In the genomic region with DNA sequence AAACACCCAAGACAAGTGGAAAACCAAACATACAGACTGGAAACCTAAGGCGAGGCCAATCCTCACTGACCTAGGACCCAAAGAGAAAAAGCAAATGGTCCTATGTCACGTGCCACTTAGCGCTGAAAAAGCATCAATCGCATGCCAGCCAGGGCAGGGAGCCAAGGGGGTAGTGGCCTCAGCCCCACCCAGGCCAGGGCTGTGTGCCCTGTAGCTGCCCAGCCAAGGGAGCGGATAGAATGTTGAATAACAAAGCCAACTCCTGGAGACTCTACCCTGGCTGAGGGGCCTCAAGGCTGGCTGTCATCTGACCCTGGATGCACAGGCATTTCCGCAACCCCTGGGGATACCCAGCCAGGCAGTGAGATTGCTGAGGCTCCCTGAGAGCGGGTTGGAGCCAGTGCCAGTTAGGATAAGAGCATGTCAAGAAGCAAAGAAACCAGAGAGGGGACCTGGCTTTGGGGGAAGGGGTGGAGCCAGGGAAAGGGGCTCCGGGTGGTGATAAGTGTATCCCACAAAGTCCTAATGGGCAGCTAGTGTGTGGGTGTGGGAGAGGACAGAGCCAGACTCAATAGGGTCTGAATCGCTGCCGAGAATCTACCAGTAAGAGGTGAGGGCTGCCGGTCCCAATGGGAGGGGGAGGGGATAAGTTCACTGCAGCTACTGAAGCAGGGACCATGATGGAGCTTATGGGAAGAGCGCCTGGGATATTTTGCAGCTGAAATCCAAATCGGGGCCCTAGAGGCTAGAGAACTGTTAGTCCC, we compare ENCODE assay signal across 8 mouse cellular contexts. TPM values are rescaled to one million over a fixed set of nuclear protein-coding genes. Genes with fewer than 3 reads are reported as not detected.
A peak's percentile ranks its signal among the peaks of the same experiment; 100 is the strongest.
DNase-seq lines count a peak whose midpoint lies in the region; ATAC-seq and TF ChIP-seq lines count a peak whose summit lies in the region.

No protein-coding gene starts in this region.

- peaks cover 18% of the 10 kb centered on the region; the same call in 1 of the 2 replicates for H3K4me1 ChIP-seq in hindbrain, postnatal 0 days (ENCODE audit: insufficient read depth, low read length)
- H3K4me1 ChIP-seq in limb, embryonic 12.5 days (replicated peaks) = peaks cover 30% of the 10 kb centered on the region
- H3K4me1 ChIP-seq in midbrain, embryonic 13.5 days (replicated peaks) = peaks cover 30% of the 10 kb centered on the region

- peak; percentile 55 for DNase-seq in ovary, adult 18-20 months (ENCODE audit: low spot score)
- no peak for DNase-seq in ovary, postnatal 10 days (ENCODE audit: low spot score)
- DNase-seq in cerebellum, postnatal 14 days = peak; percentile 62 to 74
- peak; percentile 71 for DNase-seq in gastrocnemius, postnatal 10 days
- DNase-seq in hindbrain, postnatal 0 days (ENCODE audit: low spot score) = peak; percentile 53
- peak; percentile 78 for DNase-seq in urinary bladder, postnatal 14 days (ENCODE audit: low spot score)

- no peaks in the 10 kb centered on the region for H3K9me3 ChIP-seq in hindbrain, postnatal 0 days (ENCODE audit: low read length)
- no peaks in the 10 kb centered on the region for H3K9me3 ChIP-seq in limb, embryonic 12.5 days
- no peaks in the 10 kb centered on the region for H3K9me3 ChIP-seq in midbrain, embryonic 13.5 days

- WGBS in hindbrain, postnatal 0 days = 13% methylated on average over 13 of the region's 13 CpGs
- WGBS in limb, embryonic 12.5 days = 30% methylated on average over 13 of the region's 13 CpGs
- 26% methylated on average over 13 of the region's 13 CpGs for WGBS in midbrain, embryonic 13.5 days

- H3K36me3 ChIP-seq in hindbrain, postnatal 0 days (ENCODE audit: insufficient read depth, low read length) = no peaks in the 10 kb centered on the region
- H3K36me3 ChIP-seq in limb, embryonic 12.5 days = peaks cover 16% of the 10 kb centered on the region; the same call in 1 of the 2 replicates
- H3K36me3 ChIP-seq in midbrain, embryonic 13.5 days = peaks cover 5% of the 10 kb centered on the region; the same call in 1 of the 2 replicates

- TF ChIP-seq CTCF in hindbrain, postnatal 0 days (IDR thresholded peaks at IDR 0.05; ENCODE audit: low read depth) = no peak

- H3K9ac ChIP-seq in hindbrain, postnatal 0 days (replicated peaks; ENCODE audit: low read length) = peak overlapping the region; percentile 84
- peak overlapping the region; percentile 89 for H3K9ac ChIP-seq in limb, embryonic 12.5 days (replicated peaks)
- H3K9ac ChIP-seq in midbrain, embryonic 13.5 days (replicated peaks) = peak overlapping the region; percentile 84

- no peaks in the 10 kb centered on the region for H3K27me3 ChIP-seq in hindbrain, postnatal 0 days (ENCODE audit: insufficient read depth, low read length)
- peaks cover 7% of the 10 kb centered on the region for H3K27me3 ChIP-seq in limb, embryonic 12.5 days
- H3K27me3 ChIP-seq in midbrain, embryonic 13.5 days = peaks cover 13% of the 10 kb centered on the region

- peak overlapping the region; percentile 5; the same call in 1 of the 2 replicates for H3K27ac ChIP-seq in hindbrain, postnatal 0 days
- H3K27ac ChIP-seq in limb, embryonic 12.5 days = peak overlapping the region; percentile 66; the same call in 1 of the 2 replicates
- 0 out of 2 replicates have a peak overlapping the region, but pooled peaks have one; percentile 35 for H3K27ac ChIP-seq in midbrain, embryonic 13.5 days

- peak overlapping the region; percentile 72 for H3K4me3 ChIP-seq in hindbrain, postnatal 0 days (ENCODE audit: low read length)
- H3K4me3 ChIP-seq in limb, embryonic 12.5 days (replicated peaks) = peak overlapping the region; percentile 89
- peak overlapping the region; percentile 74 for H3K4me3 ChIP-seq in midbrain, embryonic 13.5 days (replicated peaks)

- peak overlapping the region; percentile 83 for H3K4me2 ChIP-seq in hindbrain, postnatal 0 days (ENCODE audit: low read depth, low read length)
- peak overlapping the region; percentile 98 for H3K4me2 ChIP-seq in limb, embryonic 12.5 days
- H3K4me2 ChIP-seq in midbrain, embryonic 13.5 days (replicated peaks) = peak overlapping the region; percentile 94

- no peak for ATAC-seq in hindbrain, postnatal 0 days
- no peak for ATAC-seq in limb, embryonic 12.5 days (ENCODE audit: insufficient number of reproducible peaks, insufficient read depth, low FRiP score, low TSS enrichment, low read depth)
- 0 out of 2 replicates have a peak, but pooled peaks have one; percentile 10 for ATAC-seq in midbrain, embryonic 13.5 days

RNA-seq across cellular contexts. Expression of a gene that starts 1.3 kb away (rescaled TPM):
- total RNA-seq in gastrocnemius, postnatal 10 days (2021) = 10 to 100 TPM; 10.6 to 15.8 TPM
- total RNA-seq in hindbrain, postnatal 0 days (2014; rRNA removed) = 7.5 and 10.7 TPM in 2 replicates
- 7.2 and 9.8 TPM in 2 replicates for polyA plus RNA-seq in hindbrain, postnatal 0 days (2015; fragmentation: Nextera tagmentation; extraction: Ambion mirVana)
- 7.5 and 11.9 TPM in 2 replicates for polyA plus RNA-seq in limb, embryonic 12.5 days (2016; fragmentation: Nextera tagmentation; extraction: Ambion mirVana)
- polyA plus RNA-seq in midbrain, embryonic 13.5 days (2015; fragmentation: Nextera tagmentation; extraction: Ambion mirVana) = 9.8 and 11.2 TPM in 2 replicates

RNA-seq across cellular contexts. Expression of a gene that starts 28.1 kb away (rescaled TPM):
- 100 to 1,000 TPM; 179 to 199 TPM for total RNA-seq in gastrocnemius, postnatal 10 days (2021)
- 209 and 247 TPM in 2 replicates for total RNA-seq in hindbrain, postnatal 0 days (2014; rRNA removed)
- 380 and 384 TPM in 2 replicates for polyA plus RNA-seq in hindbrain, postnatal 0 days (2015; fragmentation: Nextera tagmentation; extraction: Ambion mirVana)
- 264 and 267 TPM in 2 replicates for polyA plus RNA-seq in limb, embryonic 12.5 days (2016; fragmentation: Nextera tagmentation; extraction: Ambion mirVana)
- 298 and 301 TPM in 2 replicates for polyA plus RNA-seq in midbrain, embryonic 13.5 days (2015; fragmentation: Nextera tagmentation; extraction: Ambion mirVana)

RNA-seq across cellular contexts. Expression of a gene that starts 28.7 kb away (rescaled TPM):
- 10 to 100 TPM; 28.0 to 64.3 TPM for total RNA-seq in gastrocnemius, postnatal 10 days (2021)
- 8.1 and 8.7 TPM in 2 replicates for total RNA-seq in hindbrain, postnatal 0 days (2014; rRNA removed)
- 5.2 and 5.7 TPM in 2 replicates for polyA plus RNA-seq in hindbrain, postnatal 0 days (2015; fragmentation: Nextera tagmentation; extraction: Ambion mirVana)
- 3.7 and 4.0 TPM in 2 replicates for polyA plus RNA-seq in limb, embryonic 12.5 days (2016; fragmentation: Nextera tagmentation; extraction: Ambion mirVana)
- polyA plus RNA-seq in midbrain, embryonic 13.5 days (2015; fragmentation: Nextera tagmentation; extraction: Ambion mirVana) = 0.20 TPM in 1 of 2 replicates, not detected in the other

RNA-seq across cellular contexts. Expression of a gene that starts 29.6 kb away (rescaled TPM):
- 10 to 100 TPM; 20.4 to 22.6 TPM for total RNA-seq in gastrocnemius, postnatal 10 days (2021)
- total RNA-seq in hindbrain, postnatal 0 days (2014; rRNA removed) = 70.0 and 79.9 TPM in 2 replicates
- polyA plus RNA-seq in hindbrain, postnatal 0 days (2015; fragmentation: Nextera tagmentation; extraction: Ambion mirVana) = 41.4 and 42.0 TPM in 2 replicates
- 39.3 and 40.8 TPM in 2 replicates for polyA plus RNA-seq in limb, embryonic 12.5 days (2016; fragmentation: Nextera tagmentation; extraction: Ambion mirVana)
- polyA plus RNA-seq in midbrain, embryonic 13.5 days (2015; fragmentation: Nextera tagmentation; extraction: Ambion mirVana) = 27.1 and 28.0 TPM in 2 replicates

Comparison
In these comparisons a context has a peak if more than half of its experiments do, and no peak if none do; other contexts are left out.
1. H3K27ac ChIP-seq: peak in every context shown above with its lines; median percentile 66 in limb, embryonic 12.5 days; 35 in midbrain, embryonic 13.5 days; 5 in hindbrain, postnatal 0 days.